Mouse (Mus musculus) C2C12 (cell line): ENCODE results near the gene Rgs6.

Source experiments
- CEBPB ChIP-seq: IDR thresholded peaks from one replicate; pipeline ENCODE4 v1.6.1; 2011; ENCODE audit warnings: low read depth, mild to moderate bottlenecking, control low read depth, moderate library complexity
- CTCF ChIP-seq: IDR thresholded peaks from one replicate; pipeline ENCODE4 v1.5.1; 2011; ENCODE audit not compliant: control insufficient read depth, insufficient read depth, insufficient read length
- MYOG ChIP-seq: IDR thresholded peaks from one replicate; pipeline ENCODE4 v1.6.1; 2011; ENCODE audit not compliant: control insufficient read depth, insufficient read length; ENCODE audit errors: extremely low read depth

GRCm38 (mm10) chr12:83077486-83077885 is 489.4 kb downstream of the Rgs6 start:
- no peak for TF ChIP-seq CTCF
- no peak for TF ChIP-seq CEBPB
- no peak for TF ChIP-seq MYOG
